Mouse (Mus musculus) forebrain, embryonic 14.5 days (tissue): ENCODE measurements around the gene Ccdc9b. TPM values are rescaled to one million over a fixed set of nuclear protein-coding genes. Genes with fewer than 3 reads are reported as not detected.

Experiments used
- ATAC-seq: fragments of 200-750 bp; cut with Nextera tagmentation; 2 replicates; pipeline ENCODE4 v1.8.0; 2017; ENCODE audit warnings: mild to moderate bottlenecking, moderate library complexity
- DNase-seq: peaks from one replicate; pipeline ENCODE4 v3.0.0-alpha.2; 2015; ENCODE audit warnings: low spot score
- H3K27ac ChIP-seq: fragments of 300-500 bp; sonication (generic); 2 replicates; pipeline ENCODE4 v1.5.1; 2014; ENCODE audit warnings: low read depth, mild to moderate bottlenecking, control low read depth, low read length, moderate library complexity
- H3K27me3 ChIP-seq: fragments of 300-500 bp; sonication (generic); replicated peaks from 2 replicates; pipeline ENCODE4 v1.6.1; 2014; ENCODE audit warnings: low read length, control low read depth, mixed read lengths; ENCODE audit not compliant: control insufficient read depth, insufficient read depth
- H3K36me3 ChIP-seq: fragments of 300-500 bp; sonication (generic); 2 replicates; pipeline ENCODE4 v1.6.1; 2014; ENCODE audit warnings: low read length, control low read depth; ENCODE audit not compliant: control insufficient read depth, insufficient read depth
- H3K4me1 ChIP-seq: fragments of 300-500 bp; sonication (generic); 2 replicates; pipeline ENCODE4 v1.6.1; 2014; ENCODE audit warnings: antibody characterized with exemption, low read length, control low read depth; ENCODE audit not compliant: control insufficient read depth, insufficient read depth
- H3K4me2 ChIP-seq: fragments of 300-500 bp; sonication (generic); 2 replicates; pipeline ENCODE4 v1.6.1; 2014; ENCODE audit warnings: mild to moderate bottlenecking, control low read depth, low read length
- H3K4me3 ChIP-seq: fragments of 300-500 bp; sonication (generic); 2 replicates; pipeline ENCODE4 v1.5.1; 2014; ENCODE audit warnings: low read depth, low read length, control low read depth
- H3K9ac ChIP-seq: fragments of 300-500 bp; sonication (generic); 2 replicates; pipeline ENCODE4 v1.6.1; 2014; ENCODE audit warnings: mild to moderate bottlenecking, low read length, control low read depth, moderate library complexity
- H3K9me3 ChIP-seq: fragments of 300-500 bp; sonication (generic); replicated peaks from 2 replicates; pipeline ENCODE4 v1.6.1; 2016; ENCODE audit warnings: low read length, control low read depth, mixed read lengths; ENCODE audit not compliant: control insufficient read depth
- WGBS: fragments of 180-500 bp; shearing (Covaris S2); extraction: QIAGEN DNeasy Blood & Tissue Kit; methylation state at CpG from one replicate; pipeline ENCODE4 v1.1.7; 2014; 5-methylcytosine and 5-hydroxymethylcytosine counted together
- polyA plus RNA-seq: library from polyadenylated mRNA; unstranded; fragments of >200 nt; fragmentation: Nextera tagmentation; extraction: Ambion mirVana; gene quantifications from 2 replicates; pipeline ENCODE4 v1.2.1, GENCODE M21; 2014

Ccdc9b gene
- polyA plus RNA-seq, 1 experiment from 2014 or later: 1.0 TPM

GRCm38 (mm10) chr2:118772158-118772874 lies 9.9 kb upstream of the Ccdc9b start, which contains the start of gene Phgr1:
Phgr1 (plus strand) TSS chr2:118772769.
- DNase-seq: no peak
- Histone ChIP-seq H3K9me3 (no peaks in the 10 kb centered on the region), H3K4me1 (peaks cover 8% of the 10 kb centered on the region), H3K27ac (no peak within 1 kb of the TSS), H3K27me3 (no peaks in the 10 kb centered on the region), H3K4me3 (no peak within 1 kb of the TSS), H3K36me3 (no peaks in the 10 kb centered on the region), H3K9ac (no peak within 1 kb of the TSS), H3K4me2 (no peak within 1 kb of the TSS)
- no peak for ATAC-seq
- WGBS: 83% methylated on average over 6 of the region's 6 CpGs

- H3K4me3 ChIP-seq: no peak overlapping the region
- no peaks in the 10 kb centered on the region for H3K9me3 ChIP-seq
- H3K9ac ChIP-seq: no peak overlapping the region
- no peaks in the 10 kb centered on the region for H3K36me3 ChIP-seq
- no peak overlapping the region for H3K4me2 ChIP-seq
- WGBS: 75% methylated on average over 10 of the region's 10 CpGs
- DNase-seq (no peak), ATAC-seq (no peak)
- H3K27me3 ChIP-seq: no peaks in the 10 kb centered on the region
- no peak overlapping the region for H3K27ac ChIP-seq
- H3K4me1 ChIP-seq: peaks cover 18% of the 10 kb centered on the region
These were observed 3.9 kb upstream of the Ccdc9b start for GRCm38 (mm10) chr2:118766041-118767033.

DNA sequence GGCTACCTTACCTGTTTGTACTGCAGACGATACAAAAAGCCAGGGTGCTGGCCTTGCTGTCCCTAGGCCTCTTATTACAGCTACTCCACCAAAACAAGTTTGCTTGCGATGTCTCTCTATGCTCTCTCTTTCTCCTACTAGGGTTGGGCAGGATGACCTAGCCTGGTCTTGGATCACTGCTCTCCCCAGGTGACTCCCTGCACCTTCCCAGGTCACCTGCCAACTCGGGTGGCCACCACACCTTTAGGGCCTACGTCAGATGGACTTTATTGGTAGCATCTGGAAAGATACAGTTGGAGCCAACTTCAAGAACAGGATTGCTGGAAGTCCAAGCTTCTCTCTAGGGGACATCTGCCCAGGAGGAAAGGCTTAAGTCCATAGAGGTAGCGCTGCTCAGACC lies 2.4 kb upstream of the Ccdc9b start:
- H3K27ac ChIP-seq: no peak overlapping the region
- 91% methylated on average over 5 of the region's 5 CpGs for WGBS
- H3K4me3 ChIP-seq: no peak overlapping the region
- no peak overlapping the region for H3K9ac ChIP-seq
- no peak overlapping the region for H3K4me2 ChIP-seq
- peaks cover 27% of the 10 kb centered on the region for H3K4me1 ChIP-seq
- ATAC-seq (no peak), DNase-seq (no peak)
- H3K27me3 ChIP-seq: no peaks in the 10 kb centered on the region
- no peaks in the 10 kb centered on the region for H3K36me3 ChIP-seq
- no peaks in the 10 kb centered on the region for H3K9me3 ChIP-seq

GRCm38 (mm10) chr2:118764094-118764831 lies 1.8 kb upstream of the Ccdc9b start:
- no peak overlapping the region for H3K4me2 ChIP-seq
- no peaks in the 10 kb centered on the region for H3K9me3 ChIP-seq
- no peak overlapping the region for H3K27ac ChIP-seq
- WGBS: 20% methylated on average over 11 of the region's 11 CpGs
- no peaks in the 10 kb centered on the region for H3K36me3 ChIP-seq
- ATAC-seq (no peak), DNase-seq (peak; percentile 70)
- no peak overlapping the region for H3K9ac ChIP-seq
- H3K4me3 ChIP-seq: no peak overlapping the region
- peaks cover 29% of the 10 kb centered on the region for H3K4me1 ChIP-seq
- no peaks in the 10 kb centered on the region for H3K27me3 ChIP-seq

- Histone ChIP-seq H3K27me3 (no peaks in the 10 kb centered on the region), H3K4me3 (no peak overlapping the region), H3K4me1 (peaks cover 29% of the 10 kb centered on the region), H3K9ac (0 out of 2 replicates have a peak overlapping the region, but pooled peaks have one; percentile 14), H3K4me2 (no peak overlapping the region), H3K27ac (no peak overlapping the region), H3K9me3 (no peaks in the 10 kb centered on the region), H3K36me3 (no peaks in the 10 kb centered on the region)
- no peak for DNase-seq
- no peak for ATAC-seq
- WGBS: 69% methylated on average over 7 of the region's 7 CpGs
These were observed 1.0 kb upstream of the Ccdc9b start for GRCm38 (mm10) chr2:118763469-118763868.

GRCm38 (mm10) chr2:118762784-118763148 lies 305 bp upstream of the Ccdc9b start:
- 7% methylated on average over 10 of the region's 10 CpGs for WGBS
- no peak for ATAC-seq
- H3K36me3 ChIP-seq: no peaks in the 10 kb centered on the region
- peak overlapping the region; percentile 50 for H3K4me2 ChIP-seq
- no peak overlapping the region for H3K4me3 ChIP-seq
- H3K9me3 ChIP-seq: no peaks in the 10 kb centered on the region
- H3K27me3 ChIP-seq: no peaks in the 10 kb centered on the region
- H3K9ac ChIP-seq: peak overlapping the region; percentile 61; the same call in 1 of the 2 replicates
- H3K27ac ChIP-seq: peak overlapping the region; percentile 99
- DNase-seq: no peak
- peaks cover 29% of the 10 kb centered on the region for H3K4me1 ChIP-seq

- ATAC-seq: no peak
- Histone ChIP-seq H3K4me2 (peak overlapping the region; percentile 50), H3K27me3 (no peaks in the 10 kb centered on the region), H3K4me1 (peaks cover 29% of the 10 kb centered on the region), H3K36me3 (no peaks in the 10 kb centered on the region), H3K9ac (peak overlapping the region; percentile 61; the same call in 1 of the 2 replicates), H3K4me3 (no peak overlapping the region), H3K9me3 (no peaks in the 10 kb centered on the region), H3K27ac (peak overlapping the region; percentile 99)
- no peak for DNase-seq
- WGBS: 80% methylated on average over 12 of the region's 12 CpGs
These were observed 1.1 kb downstream of the Ccdc9b start for GRCm38 (mm10) chr2:118761358-118761757.

GRCm38 (mm10) chr2:118760311-118761025 lies 2.0 kb downstream of the Ccdc9b start:
- H3K4me1 ChIP-seq: peaks cover 29% of the 10 kb centered on the region
- no peak for ATAC-seq
- H3K27ac ChIP-seq: no peak overlapping the region

More at GRCm38 (mm10) chr2:118760311-118761025, 2.0 kb downstream of the Ccdc9b start:
- Histone ChIP-seq H3K9ac (0 out of 2 replicates have a peak overlapping the region, but pooled peaks have one; percentile 61), H3K36me3 (no peaks in the 10 kb centered on the region), H3K4me2 (no peak overlapping the region), H3K4me3 (no peak overlapping the region), H3K27me3 (no peaks in the 10 kb centered on the region), H3K9me3 (no peaks in the 10 kb centered on the region)
- DNase-seq: no peak
- 83% methylated on average over 11 of the region's 11 CpGs for WGBS
